Mouse (Mus musculus) megakaryocyte-erythroid progenitor cell, adult 5-6 weeks (primary cell): ENCODE data around the gene Serac1. TPM values are rescaled to one million over a fixed set of nuclear protein-coding genes. Genes with fewer than 3 reads are reported as not detected.

Source experiments
- total RNA-seq, 2 experiments: library from RNA; stranded (forward) in 1 of 2; stranded (reverse) in 1 of 2; fragments of 200-1000, 215-1000 nt in 1 of 2; fragments of >200 nt in 1 of 2; fragmentation: Nextera tagmentation in 1 of 2; gene quantifications; 2 replicates each; pipeline ENCODE4 v1.2.3; 2014 to 2017

Gene Serac1
- total RNA-seq, 2 experiments from 2014 or later, result 4.3 to 12.4 TPM

Other genes starting within 250 kb of the Serac1 start
- gene Snx9, start 238.4 kb downstream of the Serac1 start, total RNA-seq (2014; fragmentation: Nextera tagmentation), result 25.8 and 28.9 TPM in 2 replicates
- 16.5 and 20.0 TPM in 2 replicates for gene Snx9, start 238.4 kb downstream of the Serac1 start, total RNA-seq (2017)
- 2.0 and 3.6 TPM in 2 replicates for gene Synj2, start 138.5 kb downstream of the Serac1 start, total RNA-seq (2014; fragmentation: Nextera tagmentation)
- 1.5 and 1.8 TPM in 2 replicates for gene Synj2, start 138.5 kb downstream of the Serac1 start, total RNA-seq (2017)
- gene Gtf2h5, start within 50 bp of the Serac1 start, total RNA-seq (2014; fragmentation: Nextera tagmentation), result 78.5 and 82.2 TPM in 2 replicates
- gene Gtf2h5, start within 50 bp of the Serac1 start, total RNA-seq (2017), result 63.6 and 80.9 TPM in 2 replicates
- gene Tulp4, start 26.7 kb upstream of the Serac1 start, total RNA-seq (2014; fragmentation: Nextera tagmentation), result 4.4 and 12.6 TPM in 2 replicates
- 12.5 and 20.0 TPM in 2 replicates for gene Tulp4, start 26.7 kb upstream of the Serac1 start, total RNA-seq (2017)
- 9.6 and 11.3 TPM in 2 replicates for gene Tmem181a, start 177.1 kb upstream of the Serac1 start, total RNA-seq (2014; fragmentation: Nextera tagmentation)
- 4.5 and 5.8 TPM in 2 replicates for gene Tmem181a, start 177.1 kb upstream of the Serac1 start, total RNA-seq (2017)
- gene Dynlt1a, start 237.8 kb upstream of the Serac1 start, total RNA-seq (2014; fragmentation: Nextera tagmentation), result 9.8 and 10.0 TPM in 2 replicates
- 8.9 and 17.5 TPM in 2 replicates for gene Dynlt1a, start 237.8 kb upstream of the Serac1 start, total RNA-seq (2017)